ENCODE assay signal across 8 mouse cellular contexts in the genomic region with DNA sequence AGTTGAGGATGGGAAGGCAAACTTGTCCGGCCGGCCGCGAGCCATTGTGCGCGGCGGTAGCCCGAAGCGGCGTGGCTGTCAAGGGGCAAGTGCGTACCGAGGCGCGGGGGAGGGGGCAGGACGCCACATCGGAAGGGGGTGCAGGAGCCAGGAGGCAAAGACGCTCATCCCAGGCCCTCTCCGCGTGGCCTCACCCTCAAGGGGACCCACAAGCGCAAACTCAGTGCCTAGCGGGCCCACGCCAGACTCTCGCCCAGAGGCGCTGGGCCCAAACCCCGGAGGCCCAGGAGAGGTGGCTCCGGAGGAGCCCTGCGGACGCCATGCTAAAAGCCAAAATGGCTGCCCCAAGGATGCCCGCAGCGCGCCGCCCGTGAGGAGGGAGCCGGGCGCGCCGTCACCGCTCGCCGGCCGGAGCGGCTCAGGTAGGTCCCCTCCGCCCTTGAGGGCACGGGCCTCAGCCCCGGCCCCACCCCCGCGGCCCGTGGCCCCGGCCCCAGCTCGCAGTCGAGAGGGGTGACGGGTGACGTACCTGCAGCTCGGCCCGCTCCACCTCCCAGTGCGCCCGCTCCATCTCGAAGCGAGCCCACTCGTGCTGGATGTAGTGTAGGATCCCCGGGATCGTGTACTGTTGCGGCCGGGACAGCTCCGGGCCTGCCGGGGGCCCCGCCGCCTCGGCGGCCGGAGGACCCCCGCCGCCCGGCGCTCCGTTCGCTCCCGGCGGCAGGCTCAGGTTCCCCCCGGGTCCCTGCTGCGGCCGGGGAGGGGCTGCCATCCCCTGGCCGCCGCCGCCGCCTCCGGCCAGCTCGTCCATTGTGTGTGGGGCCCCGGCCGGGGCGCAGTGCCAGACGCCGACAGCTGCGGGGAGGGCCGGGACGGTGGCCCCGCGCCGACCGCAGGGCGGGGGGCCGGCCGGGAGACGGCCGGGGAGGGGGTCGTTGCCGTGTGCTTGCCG. TPM values are rescaled to one million over a fixed set of nuclear protein-coding genes. Genes with fewer than 3 reads are reported as not detected.
DNase-seq lines count a peak whose midpoint lies in the region; ATAC-seq and TF ChIP-seq lines count a peak whose summit lies in the region.

A gene (plus strand): TSS at position 141 of the 952 bp plus-strand sequence.

- peak within 1 kb of the TSS; percentile 59 for H3K4me2 ChIP-seq in hindbrain, postnatal 0 days (ENCODE audit: low read depth, low read length)

- H3K9me3 ChIP-seq in hindbrain, postnatal 0 days (ENCODE audit: low read length), result no peaks in the 10 kb centered on the region

- whole genome bisulfite sequencing in hindbrain, postnatal 0 days, result 2% methylated on average over 95 of the region's 108 CpGs

- H3K4me1 ChIP-seq in hindbrain, postnatal 0 days (ENCODE audit: insufficient read depth, low read length), result 0 out of 2 replicates have a peak, but pooled peaks cover 11% of the 10 kb centered on the region

- no peaks in the 10 kb centered on the region for H3K36me3 ChIP-seq in hindbrain, postnatal 0 days (ENCODE audit: insufficient read depth, low read length)

- no peaks in the 10 kb centered on the region for H3K27me3 ChIP-seq in hindbrain, postnatal 0 days (ENCODE audit: insufficient read depth, low read length)

- intact Hi-C loops in left cerebral cortex, postnatal 10 days (cut with DNase I), result no loop called here

- peak within 1 kb of the TSS; percentile 100 for H3K27ac ChIP-seq in hindbrain, postnatal 0 days

- peak within 1 kb of the TSS; percentile 100 for H3K4me3 ChIP-seq in hindbrain, postnatal 0 days (ENCODE audit: low read length)

- peak; percentile 60 to 67 for DNase-seq in gastrocnemius, adult 8-10 months (ENCODE audit: low spot score in 2 of 2)
- peak; percentile 76 for DNase-seq in hindbrain, postnatal 0 days (ENCODE audit: low spot score)
- peak; percentile 44 to 84 for DNase-seq in left cerebral cortex, postnatal 10 days (ENCODE audit: extremely low spot score in 1 of 2, low spot score in 2 of 2)
- DNase-seq in right cerebral cortex, postnatal 10 days (ENCODE audit: low spot score in 2 of 2), result peak; percentile 72 to 76
- peak; percentile 76 for DNase-seq in urinary bladder, postnatal 14 days (ENCODE audit: low spot score)

- peak within 1 kb of the TSS; percentile 100 for H3K9ac ChIP-seq in hindbrain, postnatal 0 days (replicated peaks; ENCODE audit: low read length)

- peak; percentile 52 for ATAC-seq in activated CD4-positive, CD25-positive, alpha-beta regulatory T cell, adult 4 months
- peak; percentile 36 for ATAC-seq in common myeloid progenitor, adult 5-6 weeks (replicated peaks; ENCODE audit: low read depth, poor library complexity, severe bottlenecking)
- peak; percentile 78 for ATAC-seq in hindbrain, postnatal 0 days
- peak; percentile 40 for ATAC-seq in megakaryocyte progenitor cell, adult 5-6 weeks (replicated peaks; ENCODE audit: poor library complexity)

- TF ChIP-seq CTCF in hindbrain, postnatal 0 days (IDR thresholded peaks at IDR 0.05; ENCODE audit: low read depth), result no peak

RNA-seq across cellular contexts. Expression of the gene that starts here (rescaled TPM):
- 10 to 100 TPM; 15.8 to 16.7 TPM for polyA plus RNA-seq in activated CD4-positive, CD25-positive, alpha-beta regulatory T cell, adult 4 months (2017; shearing (Covaris generic))
- 22.6 and 30.6 TPM in 2 replicates for total RNA-seq in common myeloid progenitor, adult 5-6 weeks (2017)
- total RNA-seq in gastrocnemius, adult 8-10 months (2022), result 10 to 100 TPM; 59.5 to 66.4 (median 62.1) TPM
- total RNA-seq in hindbrain, postnatal 0 days (2014; rRNA removed), result 18.3 and 33.9 TPM in 2 replicates
- 68.1 and 70.2 TPM in 2 replicates for polyA plus RNA-seq in hindbrain, postnatal 0 days (2015; fragmentation: Nextera tagmentation; extraction: Ambion mirVana)
- 10 to 100 TPM; 44.0 to 44.5 TPM for total RNA-seq in left cerebral cortex, postnatal 10 days (2021)
- 35.4 and 40.2 TPM in 2 replicates for total RNA-seq in megakaryocyte progenitor cell, adult 5-6 weeks (2015)
- 20.9 and 23.8 TPM in 2 replicates for total RNA-seq in megakaryocyte progenitor cell, adult 5-6 weeks (2017)

Comparison
In these comparisons a context has a peak if more than half of its experiments do, and no peak if none do; other contexts are left out.
1. Peak in every context shown above with its lines: DNase-seq, ATAC-seq, H3K4me3 ChIP-seq and H3K27ac ChIP-seq.